Mouse (Mus musculus) spleen, postnatal 14 days (tissue): ENCODE measurements at regions not wholly inside any gene's neighbourhood (a gene's known extent, or its start where the extent isn't known, plus 50 kb on each side); places are given as distances from the start of the nearest gene placed in this dataset.

Experiments
- DNase-seq, 2 experiments: peaks; one replicate each; pipeline ENCODE4 v3.0.0; 2021 to 2022; ENCODE audit warnings: low spot score in 2 of 2

- DNase-seq, result peak in 1 of 2 experiments; percentile 40
Observed at GRCm38 (mm10) chr13:105377038-105377437, 66.4 kb upstream of the Htr1a start.

GRCm38 (mm10) chr13:105378587-105378986 lies 64.9 kb upstream of the Htr1a start:
- no peak for DNase-seq

GRCm38 (mm10) chr13:105387016-105387772 lies 56.2 kb upstream of the Htr1a start:
- DNase-seq, result no peak
